Mouse (Mus musculus) midbrain, postnatal 0 days (tissue): ENCODE measurements at regions not wholly inside any gene's neighbourhood (a gene's known extent, or its start where the extent isn't known, plus 50 kb on each side); places are given as distances from the start of the nearest gene placed in this dataset.
A peak's percentile ranks its signal among the peaks of the same experiment; 100 is the strongest.
"Not testable (repeated sequence)": the region's sequence is repeated elsewhere in the genome, so short reads cannot be mapped to it uniquely, and the experiment has no call there.

Source experiments
- ATAC-seq: fragments of 200-750 bp; cut with Nextera tagmentation; 2 replicates; pipeline ENCODE4 v1.8.0; 2017; ENCODE audit warnings: moderate number of reproducible peaks, mild to moderate bottlenecking, moderate TSS enrichment, moderate library complexity; ENCODE audit not compliant: low FRiP score
- DNase-seq: peaks from one replicate; pipeline ENCODE4 v3.0.0-alpha.2; 2015; ENCODE audit warnings: low spot score
- H3K27ac ChIP-seq: fragments of 300-500 bp; sonication (generic); 2 replicates; pipeline ENCODE4 v1.5.1; 2014; ENCODE audit warnings: low read depth, mild to moderate bottlenecking, low read length, mixed read lengths
- H3K27me3 ChIP-seq: fragments of 300-500 bp; sonication (generic); 2 replicates; pipeline ENCODE4 v1.6.1; 2014; ENCODE audit warnings: low read length, control low read depth, mixed read lengths; ENCODE audit not compliant: insufficient read depth
- H3K36me3 ChIP-seq: fragments of 300-500 bp; sonication (generic); 2 replicates; pipeline ENCODE4 v1.6.1; 2014; ENCODE audit warnings: low read length, control low read depth, mixed read lengths; ENCODE audit not compliant: insufficient read depth
- H3K4me1 ChIP-seq: fragments of 300-500 bp; sonication (generic); 2 replicates; pipeline ENCODE4 v1.6.1; 2014; ENCODE audit warnings: mild to moderate bottlenecking, control low read depth, antibody characterized with exemption, low read length, mixed read lengths; ENCODE audit not compliant: insufficient read depth
- H3K4me2 ChIP-seq: fragments of 300-500 bp; sonication (generic); 2 replicates; pipeline ENCODE4 v1.6.1; 2014; ENCODE audit warnings: low read depth, mild to moderate bottlenecking, low read length, mixed read lengths; ENCODE audit not compliant: poor library complexity, severe bottlenecking
- H3K4me3 ChIP-seq: fragments of 300-500 bp; sonication (generic); 2 replicates; pipeline ENCODE4 v1.5.1; 2014; ENCODE audit warnings: low read depth, mild to moderate bottlenecking, low read length, moderate library complexity
- H3K9ac ChIP-seq: fragments of 300-500 bp; sonication (generic); replicated peaks from 2 replicates; pipeline ENCODE4 v1.6.1; 2014; ENCODE audit warnings: mild to moderate bottlenecking, low read length, moderate library complexity, mixed read lengths; ENCODE audit not compliant: poor library complexity, severe bottlenecking
- H3K9me3 ChIP-seq: fragments of 300-500 bp; sonication (generic); 2 replicates; pipeline ENCODE4 v1.6.1; 2016; ENCODE audit warnings: low read length, control low read depth
- CTCF ChIP-seq: IDR thresholded peaks from 2 replicates; pipeline ENCODE4 v1.5.1; 2016; ENCODE audit warnings: antibody characterized with exemption, mild to moderate bottlenecking
- WGBS: fragments of 180-500 bp; shearing (Covaris S2); extraction: QIAGEN DNeasy Blood & Tissue Kit; methylation state at CpG from one replicate; pipeline ENCODE4 v1.1.7; 2014; 5-methylcytosine and 5-hydroxymethylcytosine counted together

GRCm38 (mm10) chr8:55347851-55348250 lies 393.2 kb downstream of the Gpm6a start:
- not testable (repeated sequence) for H3K4me3 ChIP-seq, H3K4me1 ChIP-seq, H3K9ac ChIP-seq, ATAC-seq, H3K9me3 ChIP-seq, H3K27ac ChIP-seq, H3K4me2 ChIP-seq, H3K36me3 ChIP-seq, H3K27me3 ChIP-seq
- 88% methylated on average over 2 of the region's 2 CpGs for WGBS
- peak; percentile 5 for DNase-seq

DNA sequence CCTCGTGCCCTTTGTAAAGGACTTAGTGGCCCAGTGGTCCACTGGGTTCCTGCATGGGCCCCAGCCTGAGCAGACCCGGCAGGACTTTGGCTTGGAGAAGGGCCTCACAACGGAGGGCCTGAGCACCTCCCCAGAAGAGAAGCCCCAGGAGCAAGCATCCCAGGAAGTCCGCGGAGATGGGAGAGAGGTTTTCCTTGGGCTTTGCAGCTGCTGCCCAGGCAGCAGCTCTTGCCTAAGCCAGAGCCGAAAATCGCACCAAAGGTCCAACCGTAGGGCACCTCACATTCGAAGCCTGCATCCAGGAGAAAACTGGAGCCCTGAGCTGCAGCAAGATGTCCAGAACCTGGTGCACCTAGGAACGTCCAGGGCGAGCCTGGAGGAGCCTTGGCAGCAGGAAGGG lies 405.2 kb downstream of the Gpm6a start:
- not testable (repeated sequence) for H3K4me1 ChIP-seq, H3K4me3 ChIP-seq, H3K27me3 ChIP-seq, H3K27ac ChIP-seq, H3K9me3 ChIP-seq, DNase-seq, H3K9ac ChIP-seq, ATAC-seq, H3K36me3 ChIP-seq, H3K4me2 ChIP-seq
- 90% methylated on average over 10 of the region's 11 CpGs for WGBS

DNA sequence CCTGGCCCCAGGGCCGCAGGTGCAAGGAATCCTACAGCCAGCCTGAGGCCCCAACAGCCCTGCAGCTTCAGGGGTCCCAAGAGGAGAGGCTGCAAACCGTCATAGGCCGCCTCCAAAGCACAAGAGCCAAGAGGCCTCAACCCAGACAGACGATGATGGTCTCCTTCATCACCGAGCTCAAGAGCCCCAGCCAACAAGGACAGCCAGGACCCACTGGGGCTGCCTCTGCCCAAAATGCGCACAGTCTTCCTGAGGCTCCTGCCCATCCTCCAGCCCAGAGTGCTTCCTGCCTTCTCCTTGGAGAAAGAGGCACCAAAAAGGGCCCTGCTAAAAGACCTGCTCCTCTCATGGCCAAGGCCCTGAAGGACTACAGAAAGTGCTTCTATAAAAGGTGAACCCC lies 412.8 kb downstream of the Gpm6a start:
- DNase-seq, ATAC-seq, H3K27ac ChIP-seq, H3K4me3 ChIP-seq, H3K27me3 ChIP-seq, H3K36me3 ChIP-seq, H3K9me3 ChIP-seq, H3K4me2 ChIP-seq, H3K4me1 ChIP-seq, H3K9ac ChIP-seq: not testable (repeated sequence)
- WGBS = 100% methylated on average over 4 of the region's 6 CpGs

- no peak overlapping the region for H3K9ac ChIP-seq
- no peak for TF ChIP-seq CTCF
- no peaks in the 10 kb centered on the region for H3K27me3 ChIP-seq
- ATAC-seq = no peak
- no peaks in the 10 kb centered on the region for H3K4me1 ChIP-seq
- no peak overlapping the region for H3K27ac ChIP-seq
- H3K4me3 ChIP-seq = no peak overlapping the region
- DNase-seq = no peak
- WGBS = 56% methylated on average over 2 of the region's 2 CpGs
- no peak overlapping the region for H3K4me2 ChIP-seq
- no peaks in the 10 kb centered on the region for H3K9me3 ChIP-seq
- H3K36me3 ChIP-seq = no peaks in the 10 kb centered on the region
Measured at GRCm38 (mm10) chr8:55397046-55397445, 442.4 kb downstream of the Gpm6a start.

GRCm38 (mm10) chr8:55398331-55398730 lies 443.7 kb downstream of the Gpm6a start:
- H3K36me3 ChIP-seq = no peaks in the 10 kb centered on the region
- no peak overlapping the region for H3K27ac ChIP-seq
- DNase-seq (no peak), ATAC-seq (no peak)
- TF ChIP-seq CTCF = peak; percentile 48
- no peaks in the 10 kb centered on the region for H3K27me3 ChIP-seq
- H3K9ac ChIP-seq = no peak overlapping the region
- H3K4me3 ChIP-seq = no peak overlapping the region
- H3K9me3 ChIP-seq = no peaks in the 10 kb centered on the region
- no peaks in the 10 kb centered on the region for H3K4me1 ChIP-seq
- no peak overlapping the region for H3K4me2 ChIP-seq

DNA sequence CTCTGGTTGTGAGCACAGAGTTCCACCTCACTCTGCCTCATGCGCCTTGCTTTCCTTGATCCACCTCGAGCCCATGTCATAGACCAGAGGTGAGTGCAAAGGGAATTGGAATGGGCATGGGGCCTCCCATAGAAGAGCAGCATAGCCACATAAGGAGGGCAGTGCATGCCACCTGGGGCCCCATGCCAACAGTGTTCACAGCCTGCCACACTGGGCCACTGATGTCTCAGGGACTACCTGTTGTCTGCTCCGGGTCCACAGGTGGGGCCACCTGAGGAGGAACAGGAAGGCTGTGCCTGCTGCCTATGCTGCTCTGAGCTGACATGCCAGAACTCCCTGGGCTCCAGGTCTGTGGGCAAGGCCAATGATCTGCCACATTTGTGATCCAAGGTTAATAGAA lies 445.8 kb downstream of the Gpm6a start:
- no peak for DNase-seq
- no peak overlapping the region for H3K9ac ChIP-seq
- no peaks in the 10 kb centered on the region for H3K36me3 ChIP-seq
- H3K4me2 ChIP-seq = no peak overlapping the region
- no peak overlapping the region for H3K4me3 ChIP-seq
- 0 out of 2 replicates have a peak, but pooled peaks have one; percentile 31 for ATAC-seq
- H3K27ac ChIP-seq = no peak overlapping the region
- H3K4me1 ChIP-seq = no peaks in the 10 kb centered on the region
- no peaks in the 10 kb centered on the region for H3K27me3 ChIP-seq
- no peak for TF ChIP-seq CTCF
- WGBS = 78% methylated on average over 3 of the region's 3 CpGs
- no peaks in the 10 kb centered on the region for H3K9me3 ChIP-seq

GRCm38 (mm10) chr8:55406903-55407302 lies 452.3 kb downstream of the Gpm6a start:
- not testable (repeated sequence) for ATAC-seq, H3K4me3 ChIP-seq, DNase-seq, H3K9me3 ChIP-seq, H3K27ac ChIP-seq, H3K9ac ChIP-seq, H3K4me2 ChIP-seq, H3K27me3 ChIP-seq, H3K4me1 ChIP-seq, H3K36me3 ChIP-seq
- TF ChIP-seq CTCF = peak; percentile 27; the same call in 1 of the 2 replicates
- 3% methylated on average over 1 of the region's 1 CpGs for WGBS
